Mouse (Mus musculus) heart, embryonic 10.5 days (tissue): ENCODE data around the gene Gm4985. TPM values are rescaled to one million over a fixed set of nuclear protein-coding genes. Genes with fewer than 3 reads are reported as not detected.
"Not testable (repeated sequence)": the region's sequence is repeated elsewhere in the genome, so short reads cannot be mapped to it uniquely, and the experiment has no call there.

ENCODE experiments used
- DNase-seq: peaks from one replicate; pipeline ENCODE4 v3.0.0-alpha.2; 2017; ENCODE audit warnings: low spot score
- H3K27ac ChIP-seq: fragments of 300-500 bp; sonication (generic); 2 replicates; pipeline ENCODE4 v1.5.1; 2016; ENCODE audit warnings: mild to moderate bottlenecking
- H3K27me3 ChIP-seq: fragments of 300-500 bp; sonication (generic); 2 replicates; pipeline ENCODE4 v1.6.1; 2016; ENCODE audit warnings: mild to moderate bottlenecking; ENCODE audit not compliant: poor library complexity, insufficient read depth, severe bottlenecking
- H3K36me3 ChIP-seq: fragments of 300-500 bp; sonication (generic); 2 replicates; pipeline ENCODE4 v1.6.1; 2016; ENCODE audit warnings: mild to moderate bottlenecking, moderate library complexity
- H3K4me1 ChIP-seq: fragments of 300-500 bp; sonication (generic); 2 replicates; pipeline ENCODE4 v1.6.1; 2016; ENCODE audit warnings: mild to moderate bottlenecking
- H3K4me3 ChIP-seq: fragments of 300-500 bp; sonication (generic); 2 replicates; pipeline ENCODE4 v1.5.1; 2016; ENCODE audit warnings: mild to moderate bottlenecking, moderate library complexity
- H3K9me3 ChIP-seq: fragments of 300-500 bp; sonication (generic); 2 replicates; pipeline ENCODE4 v1.6.1; 2016; ENCODE audit warnings: mild to moderate bottlenecking, moderate library complexity
- WGBS: fragments of 180-500 bp; shearing (Covaris S2); methylation state at CpG from one replicate; pipeline ENCODE4 v1.1.7; 2016; 5-methylcytosine and 5-hydroxymethylcytosine counted together
- microRNA-seq: library from miRNA; unstranded; fragments of <30 nt; microRNA quantifications from one replicate; pipeline ENCODE4, GENCODE M21; 2017
- polyA plus RNA-seq: library from polyadenylated mRNA; unstranded; fragments of >200 nt; fragmentation: Nextera tagmentation; extraction: Ambion mirVana; gene quantifications from 2 replicates; pipeline ENCODE4 v1.2.1, GENCODE M21; 2016

Gene Gm4985
- polyA plus RNA-seq = not detected in 2 replicates

DNA sequence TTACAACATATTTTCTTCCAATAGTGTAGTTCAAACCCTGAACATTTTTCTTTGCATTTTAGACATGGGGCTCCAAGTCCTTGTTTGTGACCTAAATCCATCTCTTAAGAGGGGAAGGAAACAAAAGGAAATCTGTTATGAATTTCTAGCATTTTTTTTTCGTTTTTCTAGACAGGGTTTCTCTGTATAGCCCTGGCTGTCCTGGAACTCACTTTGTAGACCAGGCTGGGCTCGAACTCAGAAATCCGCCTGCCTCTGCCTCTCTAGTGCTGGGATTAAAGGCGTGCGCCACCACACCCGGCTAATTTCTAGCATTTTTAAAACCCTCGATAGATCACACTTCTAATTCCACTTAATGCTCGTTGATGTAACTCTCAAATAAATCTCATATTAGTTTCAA, at the start of gene Gm4985:
Gene Gm4985, minus strand, starts transcription at position 101 of the 400 bp plus-strand sequence.
- not testable (repeated sequence) for H3K27ac ChIP-seq, H3K4me3 ChIP-seq, H3K4me1 ChIP-seq, H3K36me3 ChIP-seq, DNase-seq, H3K9me3 ChIP-seq, H3K27me3 ChIP-seq
- WGBS = 81% methylated on average over 8 of the region's 8 CpGs

DNA sequence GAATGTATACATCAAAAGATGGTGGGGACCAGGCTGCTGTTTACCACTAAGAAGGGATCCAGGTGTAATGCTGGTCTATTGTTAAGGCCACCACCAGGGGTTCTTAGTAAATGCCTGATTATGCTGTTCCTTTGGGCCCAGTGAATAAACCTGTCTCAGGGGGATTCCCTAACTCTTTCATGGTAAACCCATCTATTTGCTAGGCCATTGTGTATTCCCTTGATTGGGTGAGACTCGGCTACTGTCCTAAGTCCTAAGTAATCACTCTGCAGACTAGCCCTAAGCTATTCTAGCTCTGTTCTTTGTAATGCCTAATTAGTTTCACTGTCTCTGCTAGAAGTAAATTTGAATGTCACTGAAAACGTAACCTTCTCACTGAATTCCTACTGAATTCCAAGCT, 4.6 kb downstream of the Gm4985 start:
- 74% methylated on average over 2 of the region's 2 CpGs for WGBS
- Histone ChIP-seq H3K4me1 (no peaks in the 10 kb centered on the region), H3K36me3 (no peaks in the 10 kb centered on the region), H3K9me3 (no peaks in the 10 kb centered on the region; the same call in 1 of the 2 replicates), H3K4me3 (no peak overlapping the region), H3K27ac (no peak overlapping the region), H3K27me3 (no peaks in the 10 kb centered on the region)
- no peak for DNase-seq

Small RNA genes lying within 50 kb of the gene (microRNA-seq; reads per million reads assigned to microRNA genes)
- gene Gm25299 = not detected

Other genes starting within 250 kb of the Gm4985 start
- not detected in 2 replicates for gene Gm4907, start 76.4 kb downstream of the Gm4985 start, polyA plus RNA-seq